Mouse (Mus musculus) cerebellum, adult 2 months (tissue): ENCODE measurements at regions not wholly inside any gene's neighbourhood (a gene's known extent, or its start where the extent isn't known, plus 50 kb on each side); places are given as distances from the start of the nearest gene placed in this dataset.

ENCODE experiments used
- CTCF ChIP-seq: fragments of 200-500 bp; IDR thresholded peaks from 2 replicates; pipeline ENCODE4 v1.5.1; 2011; ENCODE audit warnings: low read depth, mild to moderate bottlenecking, control low read depth, low read length, moderate library complexity, borderline replicate concordance; ENCODE audit not compliant: insufficient read depth
- POLR2A ChIP-seq: fragments of 200-500 bp; IDR thresholded peaks from 2 replicates; pipeline ENCODE4 v1.6.1; 2011; ENCODE audit warnings: low read length, control low read depth, borderline replicate concordance; ENCODE audit not compliant: insufficient read depth

DNA sequence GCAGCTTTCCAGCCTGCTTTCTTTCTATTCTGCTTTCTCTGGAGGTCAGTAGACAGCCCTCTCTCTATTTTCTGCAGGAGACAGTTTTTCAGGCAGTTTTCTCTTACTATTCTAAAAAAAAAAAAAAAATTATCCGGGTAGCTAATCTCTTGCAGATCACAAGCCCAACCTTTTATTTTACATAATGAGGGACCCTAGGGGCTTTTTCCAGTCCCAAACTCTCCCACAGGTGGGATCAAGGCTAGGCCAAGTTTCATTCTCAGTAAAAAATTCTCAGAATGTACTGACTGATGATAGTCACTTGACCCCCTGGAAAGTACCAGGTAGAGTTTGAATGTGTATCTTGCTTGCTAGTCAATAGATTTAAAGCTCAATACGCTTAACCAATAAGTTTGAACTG is 705.7 kb downstream of the Trib2 start:
- no peak for TF ChIP-seq CTCF
- no peak for TF ChIP-seq POLR2A
